Mouse (Mus musculus) fat pad, adult 2 months (tissue): Measurements from ENCODE around the gene Gm17364.
A peak's percentile ranks its signal among the peaks of the same experiment; 100 is the strongest.
"Not testable (repeated sequence)": the region's sequence is repeated elsewhere in the genome, so short reads cannot be mapped to it uniquely, and the experiment has no call there.

Source experiments
- DNase-seq: peaks from one replicate; pipeline ENCODE4 v3.0.0-alpha.2; 2011; ENCODE audit warnings: low read depth, low spot score; ENCODE audit errors: extremely low read depth

Gm17364 gene

DNA sequence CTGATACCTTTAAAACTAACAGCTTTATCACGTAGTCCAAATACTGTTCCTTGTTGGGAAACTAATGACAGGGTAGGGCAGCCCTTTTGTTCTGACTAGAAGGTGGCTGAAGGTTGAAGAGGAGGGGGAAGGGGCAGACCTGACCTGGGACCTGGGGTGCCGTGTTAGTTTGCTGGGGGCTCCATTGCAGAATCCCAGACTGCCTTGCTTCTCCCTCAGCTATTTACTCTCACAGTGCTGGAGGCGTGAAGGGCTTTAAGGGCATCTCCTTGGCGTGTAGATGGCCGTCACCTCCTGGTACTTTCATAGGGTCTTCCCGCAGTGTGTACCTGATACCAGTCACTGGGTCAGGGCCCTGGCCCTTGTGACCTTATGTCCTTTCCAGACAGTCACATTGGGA is 21.6 kb downstream of the Gm17364 start:
- DNase-seq = no peak

DNA sequence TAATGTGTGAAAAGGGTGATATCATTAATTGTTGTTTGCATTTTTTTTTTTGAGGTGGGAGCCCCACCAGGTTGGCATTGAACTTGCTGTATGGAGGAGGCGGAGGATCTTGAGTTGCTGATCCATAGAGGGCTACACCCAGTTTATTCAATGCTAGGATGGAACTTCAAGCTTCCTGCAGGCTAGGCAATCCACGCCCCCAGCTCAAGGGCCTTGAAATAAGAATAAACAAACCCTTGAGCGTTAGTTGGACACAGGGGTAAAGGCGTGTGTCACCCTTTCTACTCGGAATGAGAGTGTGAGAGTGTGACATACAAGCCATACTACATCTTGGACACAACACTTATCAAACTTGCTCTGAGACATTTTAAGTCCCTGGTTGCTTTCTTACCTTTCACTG is 22.1 kb downstream of the Gm17364 start:
- no peak for DNase-seq

DNA sequence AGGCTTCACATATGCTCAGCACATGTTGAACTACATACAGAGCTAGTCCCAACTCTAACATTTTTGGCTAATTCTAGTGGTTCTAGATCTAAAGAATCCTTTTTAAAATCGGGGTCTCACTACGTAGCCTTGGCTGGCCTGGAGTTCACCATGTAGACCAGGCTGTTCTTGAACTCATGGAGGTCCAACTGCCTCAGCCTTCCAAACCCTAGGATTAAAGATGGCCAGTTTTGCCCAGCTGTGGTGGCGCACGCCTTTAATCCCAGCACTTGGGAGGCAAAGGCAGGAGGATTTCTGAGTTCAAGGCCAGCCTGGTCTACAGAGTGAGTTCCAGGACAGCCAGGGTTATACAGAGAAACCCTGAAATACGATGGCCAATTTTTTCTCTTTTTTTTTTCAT is 22.5 kb downstream of the Gm17364 start:
- not testable (repeated sequence) for DNase-seq

DNA sequence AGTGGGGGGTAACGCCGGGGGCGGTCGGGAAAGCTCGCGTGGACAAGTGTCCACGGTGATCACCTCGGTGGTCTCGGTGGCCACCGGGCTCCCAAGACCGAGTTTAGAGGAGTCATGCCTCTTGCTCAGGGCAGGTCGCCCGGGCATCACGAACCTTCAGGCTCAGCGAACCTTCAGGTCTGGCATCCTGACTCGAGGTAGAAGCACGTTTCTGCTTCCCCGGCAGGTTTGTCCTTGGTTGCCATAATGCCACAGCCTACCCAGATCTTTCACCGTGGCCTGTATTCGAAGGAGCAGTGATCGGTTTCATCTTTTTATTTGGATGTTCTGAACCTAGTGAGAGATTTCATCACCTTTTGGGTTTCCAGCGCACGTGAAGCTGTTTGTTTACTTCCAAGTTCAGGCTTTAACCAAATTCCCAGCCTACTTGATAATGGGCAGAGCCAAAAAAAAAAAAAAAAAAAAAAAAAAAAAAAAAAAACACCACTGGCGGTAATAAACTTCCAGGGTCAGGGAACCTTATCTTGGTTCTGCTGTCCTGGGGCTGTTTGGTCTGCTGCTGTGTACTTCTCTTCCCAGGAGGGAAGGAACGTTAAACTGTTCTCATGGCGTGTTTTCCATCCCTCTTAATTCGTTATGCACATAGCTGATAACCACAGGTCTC is 23.3 kb downstream of the Gm17364 start:
- DNase-seq = no peak

DNA sequence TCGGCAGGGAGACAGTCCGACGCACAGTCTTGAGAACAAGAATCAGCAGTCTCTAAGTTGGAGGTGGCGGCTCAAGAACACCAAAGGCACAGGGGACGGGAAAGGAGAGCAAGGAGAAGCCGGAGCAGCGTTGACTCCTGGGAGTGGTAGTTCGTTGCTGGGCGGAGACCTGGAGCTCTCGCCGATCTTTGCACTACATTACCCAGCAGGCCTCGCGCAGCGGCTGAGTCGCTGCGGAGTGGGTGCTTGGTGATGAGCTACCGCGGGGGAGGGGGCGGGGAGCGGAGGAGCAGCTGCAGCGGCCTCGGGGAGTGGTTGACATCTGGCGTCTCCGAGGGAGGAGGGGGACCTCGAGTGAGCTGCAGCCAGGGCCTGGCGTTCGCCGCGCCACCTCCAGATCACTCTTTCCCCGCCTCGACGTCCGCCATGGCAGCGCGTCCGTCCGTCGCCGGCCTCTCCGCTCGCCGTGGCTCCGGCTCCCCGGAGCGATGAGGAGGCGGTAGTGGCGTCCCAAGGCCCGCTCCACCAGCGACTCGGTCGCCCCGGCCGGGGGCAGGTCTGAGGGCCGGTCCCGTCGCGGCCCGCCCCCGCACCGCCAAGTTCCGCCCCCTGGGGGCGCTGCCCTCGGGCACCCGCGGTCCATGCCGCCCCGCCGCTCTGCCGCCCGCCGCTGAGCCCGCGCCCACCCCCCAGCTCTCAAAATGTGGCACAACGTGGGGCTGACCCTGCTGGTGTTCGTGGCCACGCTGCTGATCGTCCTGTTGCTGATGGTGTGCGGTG is 24.0 kb downstream of the Gm17364 start, which contains the start of gene Smim13:
Gene Smim13, plus strand, starts transcription at position 307 of the 780 bp plus-strand sequence.
- DNase-seq = peak; percentile 79

DNA sequence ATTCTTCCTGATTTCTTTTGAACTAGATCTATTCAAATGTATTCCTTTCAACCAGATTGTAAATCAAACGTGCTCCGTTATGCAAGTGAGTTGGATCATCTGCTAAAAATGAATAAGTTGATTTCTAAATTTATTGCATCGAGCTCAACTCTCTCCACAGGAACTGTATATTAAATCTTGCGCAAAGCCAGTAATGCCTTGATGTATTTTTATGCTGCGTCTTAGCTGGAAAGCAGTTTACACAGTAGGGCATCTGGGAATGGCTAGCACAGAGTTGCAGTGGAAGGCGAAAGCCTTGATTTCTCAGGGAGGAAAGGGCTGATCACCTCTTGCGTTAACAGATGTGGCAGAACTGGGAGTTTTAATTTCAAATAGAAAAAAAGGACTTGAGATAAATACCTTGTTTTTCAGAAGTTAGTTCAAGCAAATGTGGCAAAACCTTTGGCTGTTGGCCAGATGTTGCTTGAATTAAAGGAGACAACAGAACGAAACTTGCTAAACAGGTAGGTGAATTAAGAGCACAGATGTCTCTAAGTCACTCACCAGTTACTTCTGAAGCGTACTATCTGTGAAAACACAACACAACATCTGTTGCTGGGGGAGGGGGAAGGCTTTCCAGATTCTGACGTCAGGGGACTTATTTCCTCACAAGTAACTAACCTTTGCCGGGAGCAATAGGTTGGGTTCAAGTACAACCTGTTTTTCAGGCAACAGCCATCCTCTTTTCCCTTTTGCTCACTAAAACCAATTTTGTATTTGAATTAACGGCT is 24.8 kb downstream of the Gm17364 start:
- peak; percentile 80 for DNase-seq

DNA sequence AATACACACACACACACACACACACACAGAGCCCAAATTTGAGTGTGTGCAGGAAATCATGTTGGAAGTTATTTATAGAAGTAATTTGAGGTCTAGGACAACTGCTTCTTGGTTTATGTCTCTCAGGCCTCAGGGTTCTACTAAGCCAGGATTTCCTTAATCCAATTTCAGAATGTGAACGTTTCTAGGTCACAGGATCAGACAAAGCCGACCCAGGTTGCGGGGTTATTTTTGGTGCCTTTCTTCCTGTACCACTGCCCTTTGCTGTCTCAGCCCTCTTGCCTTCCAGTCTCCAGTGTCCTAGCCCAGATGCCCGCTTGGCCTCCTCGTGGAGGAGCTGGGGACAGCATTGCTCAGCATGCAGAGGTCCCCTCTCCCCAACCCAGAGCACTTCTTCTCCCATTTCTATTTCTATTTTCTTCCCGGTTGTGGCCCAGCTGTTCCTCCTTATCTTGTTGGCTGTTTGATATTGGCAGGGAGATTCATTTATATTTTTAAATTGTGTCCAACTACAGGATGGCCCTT is 29.4 kb downstream of the Gm17364 start:
- no peak for DNase-seq

DNA sequence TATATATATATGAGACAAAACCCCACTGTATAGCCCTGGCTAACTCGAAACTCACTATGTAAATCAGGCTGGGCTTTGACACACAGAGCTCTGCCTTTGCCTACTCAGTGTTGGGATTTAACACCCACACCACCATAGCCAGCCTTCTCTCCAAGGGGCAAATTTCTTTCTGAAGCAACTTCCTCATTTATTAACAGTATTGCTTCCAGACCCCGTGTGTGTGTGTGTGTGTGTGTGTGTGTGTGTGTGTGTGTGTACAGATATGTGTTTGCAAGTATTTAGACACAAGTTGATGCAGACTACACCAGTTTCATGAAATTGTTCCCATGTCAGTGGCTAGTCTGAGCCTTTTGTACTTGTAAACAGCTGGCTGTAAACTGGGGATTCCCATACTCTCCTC is 32.2 kb downstream of the Gm17364 start:
- no peak for DNase-seq

DNA sequence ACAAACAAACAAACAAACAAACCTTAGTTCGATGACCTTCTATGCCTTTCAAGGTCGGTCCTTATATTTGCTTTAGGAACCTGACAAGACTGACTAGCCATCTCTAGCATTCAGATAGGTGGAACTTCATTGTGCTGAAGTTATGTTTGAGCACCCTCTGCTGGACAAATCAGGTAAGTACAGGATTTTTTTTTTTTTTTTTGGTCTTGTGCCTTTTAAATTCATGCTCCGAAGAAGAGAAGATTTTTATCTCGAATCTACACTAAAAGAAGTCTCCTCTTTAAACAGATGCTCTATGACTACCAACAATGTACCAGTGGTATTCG is 35.0 kb downstream of the Gm17364 start:
- DNase-seq = no peak

DNA sequence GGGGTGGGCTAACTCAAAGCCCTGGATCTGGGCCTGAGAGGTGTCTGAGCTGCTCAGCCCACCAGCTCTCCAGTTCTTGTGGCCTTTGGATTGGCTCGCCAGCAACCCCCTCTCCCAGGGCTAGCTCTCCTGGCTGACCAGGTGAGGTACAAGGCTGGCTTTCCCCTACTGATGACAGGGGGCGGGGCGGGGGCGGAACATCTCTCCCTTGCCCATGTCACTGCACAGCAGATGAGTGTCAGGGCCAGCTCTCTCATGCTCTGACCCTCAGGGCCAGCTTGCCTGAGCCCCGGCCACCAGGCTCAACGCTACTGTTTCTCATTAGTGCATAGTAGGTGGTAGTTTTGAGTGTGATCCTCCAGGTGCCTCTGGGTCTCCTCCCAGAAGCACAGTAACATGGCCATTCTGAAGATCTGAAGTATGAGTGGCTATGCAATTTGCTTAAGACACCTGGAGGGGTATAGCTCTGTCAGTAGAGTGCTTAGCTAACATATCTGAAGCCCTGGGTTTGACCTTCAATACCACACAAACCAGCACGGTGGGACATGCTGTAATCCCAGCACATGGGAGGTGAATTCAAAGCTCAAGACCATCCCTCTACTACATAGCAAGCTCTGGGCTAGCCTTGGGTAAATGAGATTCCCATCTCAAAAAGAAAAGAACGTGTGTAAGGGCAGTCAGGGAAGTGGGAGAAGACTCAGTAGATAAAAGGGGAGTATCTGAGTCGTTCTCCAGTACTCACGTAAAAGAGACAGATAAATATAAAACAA is 35.6 kb downstream of the Gm17364 start:
- DNase-seq = no peak

DNA sequence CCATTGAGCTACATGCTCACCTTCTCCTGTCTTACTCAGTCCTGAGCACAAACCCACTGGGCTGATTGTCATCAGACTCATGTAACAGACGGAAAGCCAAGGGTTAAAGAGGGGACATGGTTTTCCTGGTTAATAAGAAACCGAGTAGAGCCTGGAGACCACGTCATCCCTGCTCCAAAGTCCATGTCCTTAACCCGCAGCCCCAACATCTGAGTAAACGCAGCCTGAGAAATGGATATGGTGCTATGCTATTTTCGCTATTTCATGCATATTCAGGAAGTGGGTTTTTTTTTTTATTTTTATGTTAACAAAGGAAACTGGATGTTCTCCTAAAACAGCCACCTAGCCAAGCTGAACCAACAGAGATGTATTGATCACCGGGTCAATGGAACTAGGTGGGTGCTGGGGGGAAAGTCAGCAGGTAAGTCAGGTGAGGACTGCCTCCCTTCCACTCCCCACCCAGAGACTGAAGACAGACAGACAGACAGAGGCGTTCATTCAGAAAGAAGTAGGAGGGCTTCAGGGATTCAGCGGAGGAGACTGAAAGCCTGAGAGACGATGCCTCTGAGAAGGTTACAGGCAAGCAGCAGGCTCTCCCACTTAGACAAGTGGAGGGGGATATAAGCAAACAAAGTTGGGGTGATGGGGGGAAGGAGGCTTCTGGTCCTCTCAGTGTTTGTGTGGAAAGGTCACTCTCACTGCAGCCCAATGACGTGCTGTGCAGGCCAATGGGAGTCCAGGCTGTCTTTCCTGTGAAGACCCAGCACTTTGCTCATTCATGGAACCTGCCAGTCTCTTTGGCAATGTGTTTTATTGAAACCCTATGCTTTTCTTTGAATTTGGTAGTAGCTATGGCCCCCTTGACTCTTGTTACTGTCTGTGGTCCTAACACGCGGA is 37.7 kb downstream of the Gm17364 start:
- DNase-seq = no peak

DNA sequence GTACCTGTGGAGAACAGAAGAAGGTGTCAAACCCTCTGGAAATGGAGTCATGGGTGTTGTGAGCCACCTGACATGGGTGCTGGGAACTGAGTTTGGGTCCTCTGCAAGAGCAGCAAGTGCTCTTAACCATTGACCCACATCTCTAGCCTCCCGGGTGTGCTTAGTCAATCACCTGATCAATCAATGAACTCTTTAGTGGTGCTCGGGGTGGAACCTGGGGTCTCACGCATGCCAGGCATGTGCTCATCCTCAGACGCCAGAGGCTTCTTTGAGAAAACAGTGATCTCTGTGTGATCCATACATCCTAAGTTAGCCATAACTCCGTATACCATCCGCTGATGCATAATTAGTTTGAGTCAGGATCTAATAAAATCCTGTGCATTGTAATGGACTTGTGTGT is 38.6 kb downstream of the Gm17364 start:
- DNase-seq = no peak

DNA sequence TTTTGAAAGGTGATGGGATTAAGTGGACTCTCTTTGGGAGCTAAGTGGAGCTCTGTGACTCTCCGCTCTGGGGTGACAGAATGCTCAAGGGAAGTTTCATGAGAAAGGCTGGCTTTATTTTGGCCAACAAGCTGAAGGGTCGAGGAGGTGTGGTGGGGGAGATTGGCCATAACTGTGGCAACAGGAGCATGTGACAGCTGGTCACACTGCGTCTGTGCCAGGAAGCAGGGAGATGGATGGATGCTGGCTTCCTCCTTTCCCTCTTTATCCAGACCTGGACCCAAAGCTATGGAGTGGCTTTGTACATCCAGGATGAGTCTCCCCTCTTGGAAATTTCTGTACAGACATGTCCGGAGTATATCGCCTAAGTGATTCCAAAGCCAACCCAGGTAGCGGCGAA is 40.5 kb downstream of the Gm17364 start:
- DNase-seq = no peak

DNA sequence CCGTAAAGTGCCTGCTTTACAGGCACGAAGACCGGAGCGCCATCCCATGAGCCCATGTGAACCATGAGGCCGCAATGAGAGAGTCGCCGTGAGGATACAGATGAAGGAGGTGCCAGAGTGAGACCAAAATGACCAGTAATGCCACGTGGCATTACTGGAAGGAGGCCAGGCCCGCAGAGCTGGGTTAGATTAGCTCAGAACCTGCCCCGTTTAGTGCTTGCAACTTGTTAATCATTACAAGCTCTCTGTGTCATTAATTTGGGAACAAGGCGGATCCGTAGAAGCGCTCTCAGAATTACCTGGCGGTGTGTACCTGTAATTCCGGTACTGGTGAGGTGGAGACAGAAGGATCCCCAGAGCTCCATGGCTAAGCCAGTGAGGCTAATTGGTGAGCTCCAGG is 41.6 kb downstream of the Gm17364 start:
- no peak for DNase-seq

DNA sequence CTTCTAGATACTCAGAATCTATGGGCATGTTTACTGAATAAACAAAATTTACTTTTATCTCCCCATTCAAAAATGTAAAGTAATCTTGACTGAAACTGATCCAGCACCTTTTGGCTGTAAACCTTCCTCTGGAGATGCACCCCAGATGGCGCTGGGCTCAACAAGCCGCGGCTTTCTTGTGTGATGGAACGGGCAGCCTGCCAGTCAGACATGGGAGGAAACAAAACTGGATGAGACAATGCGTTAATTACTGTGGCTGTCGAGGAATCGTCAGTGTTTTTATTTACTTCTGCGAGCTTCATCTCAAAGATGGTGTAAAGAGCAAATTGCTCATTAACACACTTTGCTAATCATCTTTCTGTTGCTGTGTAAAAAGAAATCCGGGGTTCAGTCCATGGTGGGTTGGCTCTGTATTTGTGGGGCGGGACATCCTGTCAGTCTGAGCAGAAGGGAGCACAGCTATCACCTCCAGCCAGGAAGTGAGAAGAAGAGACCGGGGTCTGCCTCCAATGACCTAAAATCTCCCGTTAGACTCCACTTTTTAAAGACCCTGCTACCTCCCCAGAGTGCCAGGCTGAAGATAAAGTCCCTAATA is 42.3 kb downstream of the Gm17364 start:
- DNase-seq = no peak

DNA sequence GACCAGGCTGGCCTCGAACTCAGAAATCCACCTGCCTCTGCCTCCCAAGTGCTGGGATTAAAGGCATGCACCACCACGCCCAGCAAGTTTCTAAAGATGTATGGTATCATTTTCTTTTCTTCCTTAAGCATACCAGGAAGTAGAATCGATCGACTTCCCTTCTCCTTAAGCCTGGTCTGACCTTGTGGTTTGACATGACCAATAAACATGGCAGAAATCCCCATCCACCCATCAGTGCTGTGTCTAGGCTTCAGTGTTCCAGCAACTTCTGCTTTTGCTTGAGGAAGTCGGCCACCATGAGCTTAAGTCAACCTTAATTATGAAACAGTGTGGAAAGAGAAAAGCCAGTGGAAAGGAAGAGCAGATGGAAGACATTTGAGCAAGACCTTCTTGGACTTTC is 43.5 kb downstream of the Gm17364 start:
- DNase-seq = no peak

DNA sequence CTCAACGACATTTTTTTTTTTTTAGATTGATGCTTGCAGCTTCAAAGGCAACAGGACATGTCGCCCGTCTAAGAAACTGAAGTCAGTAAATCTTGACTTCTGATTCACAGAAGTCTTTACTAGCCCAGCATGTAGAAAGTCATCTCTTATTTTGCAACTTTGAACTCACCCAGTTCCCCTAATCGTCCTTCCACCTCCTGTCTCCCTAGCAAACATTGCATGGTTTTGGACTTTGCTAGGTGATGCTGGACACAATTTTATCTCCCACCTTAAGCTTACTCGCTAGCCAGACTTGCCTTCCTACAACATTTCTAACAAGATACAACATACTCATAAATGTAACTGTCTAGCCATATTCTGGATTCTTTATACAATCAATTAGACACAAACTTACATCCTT is 45.7 kb downstream of the Gm17364 start:
- DNase-seq = no peak

DNA sequence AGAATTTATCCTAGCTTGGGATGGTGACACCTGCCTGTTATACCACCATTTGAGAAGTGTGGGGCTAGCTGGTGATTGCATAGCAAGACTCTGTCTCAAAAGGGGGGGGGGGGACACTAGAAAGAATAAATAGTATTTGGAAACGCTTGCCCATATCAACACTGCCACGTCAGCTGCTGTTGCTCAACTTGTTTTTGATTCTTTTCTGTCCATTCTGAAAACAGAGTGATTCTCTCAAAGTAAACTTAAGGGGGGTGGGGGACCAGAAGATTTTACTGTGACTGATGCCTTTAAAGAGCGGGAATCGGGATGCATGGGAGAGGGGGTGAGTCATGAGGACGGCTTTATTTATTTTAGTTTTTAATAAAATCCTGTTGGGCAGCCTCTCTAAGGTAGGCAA is 47.3 kb downstream of the Gm17364 start:
- no peak for DNase-seq
